8 mouse cellular contexts compared by ENCODE assay signal in genomic region chr7:34594501-34595306, GRCm38 (mm10).
DNase-seq lines count a peak whose midpoint lies in the region; ATAC-seq and TF ChIP-seq lines count a peak whose summit lies in the region.

No protein-coding gene starts in this region.

- no peaks in the 10 kb centered on the region for H3K36me3 ChIP-seq in hindbrain, embryonic 14.5 days (replicated peaks; ENCODE audit: control insufficient read depth, insufficient read depth)
- H3K36me3 ChIP-seq in midbrain, embryonic 16.5 days (ENCODE audit: control insufficient read depth, insufficient read depth, low read length), result no peaks in the 10 kb centered on the region

- no peaks in the 10 kb centered on the region for H3K9me3 ChIP-seq in hindbrain, embryonic 14.5 days (ENCODE audit: control insufficient read depth, low read length)
- H3K9me3 ChIP-seq in midbrain, embryonic 16.5 days (replicated peaks; ENCODE audit: control insufficient read depth, low read length, poor library complexity, severe bottlenecking), result no peaks in the 10 kb centered on the region

- DNase-seq in Muller cell, postnatal 12 days (ENCODE audit: inconsistent ontology term), result peak; percentile 62
- peak; percentile 47 for DNase-seq in brain, adult 2 months (ENCODE audit: low read depth, low spot score)
- peak; percentile 67 for DNase-seq in gastrocnemius, adult 2 months
- DNase-seq in hindbrain, embryonic 14.5 days (ENCODE audit: low spot score), result peak; percentile 67
- peak; percentile 19 to 23 for DNase-seq in layer of hippocampus, postnatal 36 days
- DNase-seq in urinary bladder, postnatal 4 days (ENCODE audit: low spot score in 2 of 2), result no peak

- intact Hi-C loops in gastrocnemius, adult 2 months (cut with DNase I), result no loop called here

- no peaks in the 10 kb centered on the region for H3K27me3 ChIP-seq in hindbrain, embryonic 14.5 days (ENCODE audit: control insufficient read depth, insufficient read depth, low read length)
- no peaks in the 10 kb centered on the region for H3K27me3 ChIP-seq in midbrain, embryonic 16.5 days (ENCODE audit: control insufficient read depth, insufficient read depth, low read depth, low read length)

- WGBS in hindbrain, embryonic 14.5 days, result 20% methylated on average over 18 of the region's 18 CpGs
- 21% methylated on average over 18 of the region's 18 CpGs for WGBS in midbrain, embryonic 16.5 days

- peak overlapping the region; percentile 70 for H3K27ac ChIP-seq in gastrocnemius, adult 2 months
- H3K27ac ChIP-seq in hindbrain, embryonic 14.5 days, result peak overlapping the region; percentile 5; the same call in 1 of the 2 replicates
- H3K27ac ChIP-seq in midbrain, embryonic 16.5 days (ENCODE audit: low read length), result peak overlapping the region; percentile 3

- H3K4me3 ChIP-seq in gastrocnemius, adult 2 months, result peak overlapping the region; percentile 67
- H3K4me3 ChIP-seq in hindbrain, embryonic 14.5 days (replicated peaks; ENCODE audit: low read length), result peak overlapping the region; percentile 13; the same call in 1 of the 2 replicates
- H3K4me3 ChIP-seq in midbrain, embryonic 16.5 days (ENCODE audit: low read depth, low read length), result peak overlapping the region; percentile 27

- TF ChIP-seq CTCF in gastrocnemius, adult 2 months (IDR thresholded peaks at IDR 0.05), result peak; percentile 19; the same call in 1 of the 2 replicates

- peak overlapping the region; percentile 49 for H3K4me2 ChIP-seq in hindbrain, embryonic 14.5 days (replicated peaks)
- H3K4me2 ChIP-seq in midbrain, embryonic 16.5 days (ENCODE audit: low read length), result peak overlapping the region; percentile 52

- ATAC-seq in hindbrain, embryonic 14.5 days (ENCODE audit: low FRiP score), result 0 out of 2 replicates have a peak, but pooled peaks have one; percentile 51
- ATAC-seq in midbrain, embryonic 16.5 days, result peak; percentile 25
- ATAC-seq in inflammation-experienced regulatory T-cells, adult 6 months, result no peak

- peaks cover 13% of the 10 kb centered on the region; the same call in 1 of the 2 replicates for H3K4me1 ChIP-seq in hindbrain, embryonic 14.5 days (replicated peaks; ENCODE audit: control insufficient read depth, insufficient read depth, low read length)
- peaks cover 19% of the 10 kb centered on the region for H3K4me1 ChIP-seq in midbrain, embryonic 16.5 days (ENCODE audit: control insufficient read depth, insufficient read depth, low read length)

- H3K9ac ChIP-seq in hindbrain, embryonic 14.5 days, result peak overlapping the region; percentile 29; the same call in 1 of the 2 replicates
- H3K9ac ChIP-seq in midbrain, embryonic 16.5 days (ENCODE audit: low read depth, low read length), result peak overlapping the region; percentile 16; the same call in 1 of the 2 replicates

Comparison
In these comparisons a context has a peak if more than half of its experiments do, and no peak if none do; other contexts are left out.
1. DNase-seq: peak in Muller cell, postnatal 12 days (single experiment), brain, adult 2 months (single experiment), gastrocnemius, adult 2 months (single experiment), hindbrain, embryonic 14.5 days (single experiment) and layer of hippocampus, postnatal 36 days (2 of 2); none in urinary bladder, postnatal 4 days (0 of 2).
2. H3K27ac ChIP-seq: peak in every context shown above with its lines; median percentile 70 in gastrocnemius, adult 2 months; 5 in hindbrain, embryonic 14.5 days; 3 in midbrain, embryonic 16.5 days.
3. H3K4me3 ChIP-seq: peak in every context shown above with its lines; median percentile 67 in gastrocnemius, adult 2 months; 27 in midbrain, embryonic 16.5 days; 13 in hindbrain, embryonic 14.5 days.